Mouse (Mus musculus): Measurements from ENCODE around the gene Grhl3. TPM values are rescaled to one million over a fixed set of nuclear protein-coding genes. Genes with fewer than 3 reads are reported as not detected.
A peak's percentile ranks its signal among the peaks of the same experiment; 100 is the strongest.
"Not testable (repeated sequence)": the region's sequence is repeated elsewhere in the genome, so short reads cannot be mapped to it uniquely, and the experiment has no call there.

Gene Grhl3
- polyA plus RNA-seq (2012; ENCODE audit: insufficient read depth, low replicate concordance): not detected in 2 replicates

DNA sequence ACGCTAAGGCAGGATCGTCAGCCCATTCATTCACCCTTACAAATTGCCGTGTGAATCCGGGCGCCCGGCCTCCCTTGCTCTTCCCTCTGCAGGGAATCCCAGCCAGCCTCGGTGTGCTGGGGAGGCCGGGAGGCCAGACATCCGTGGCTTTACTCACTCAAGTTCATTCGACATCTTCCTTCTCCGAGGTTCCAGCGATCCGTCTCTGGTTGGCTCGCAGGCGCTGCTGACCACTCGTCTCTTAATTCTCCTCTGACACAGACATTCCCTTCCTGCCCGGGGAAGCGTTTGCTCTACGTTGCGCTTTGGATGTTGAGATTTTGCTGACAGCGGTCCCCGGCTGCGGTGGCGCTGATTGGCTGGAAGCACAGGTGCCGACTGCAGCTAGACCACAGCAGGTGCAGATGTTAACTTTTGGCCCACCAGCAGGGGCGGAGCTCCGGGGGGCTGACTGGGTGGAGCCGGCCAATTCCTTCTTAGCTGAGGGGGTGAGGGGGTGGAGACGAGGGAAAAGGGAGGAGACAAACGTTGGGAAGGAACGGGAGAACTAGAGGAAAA, at the start of gene Grhl3:
Gene Grhl3 (minus strand): TSS at position 380 of the 558 bp plus-strand sequence.
- Histone ChIP-seq H3K9me3 (no peaks in the 10 kb centered on the region), H3K36me3 (replicated peaks; ENCODE audit: low read length) (no peaks in the 10 kb centered on the region), H3K4me3 (replicated peaks) (peak within 1 kb of the TSS; percentile 47), H3K27me3 (replicated peaks) (peaks cover 94% of the 10 kb centered on the region), H3K4me1 (peaks cover 48% of the 10 kb centered on the region)
- TF ChIP-seq GATA1 (IDR thresholded peaks at IDR 0.05; ENCODE audit: borderline replicate concordance, low read length) (no peak), FLI1 (IDR thresholded peaks at IDR 0.05; ENCODE audit: low read length) (no peak)

DNA sequence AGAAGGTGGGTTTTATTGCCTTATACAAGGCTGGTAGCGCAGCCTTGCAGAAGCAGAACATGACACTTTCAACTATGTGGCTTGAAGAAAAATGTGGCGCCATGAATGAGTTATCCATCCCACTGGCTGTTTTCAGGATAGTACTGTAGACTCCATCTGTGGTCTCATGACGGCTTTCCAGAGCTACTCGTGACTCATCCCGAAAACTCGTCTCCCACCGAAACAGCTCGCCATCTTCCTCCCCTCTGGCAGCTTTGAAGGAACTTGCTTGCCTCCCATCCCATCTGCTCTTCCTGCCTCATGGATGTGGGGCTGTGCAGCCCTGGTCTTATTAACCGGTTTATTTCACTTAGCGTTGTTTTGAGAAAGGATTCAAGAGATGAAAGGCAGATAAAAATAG, 48.9 kb upstream of the Grhl3 start:
- TF ChIP-seq FLI1 (IDR thresholded peaks at IDR 0.05; ENCODE audit: low read length) (no peak), GATA1 (IDR thresholded peaks at IDR 0.05; ENCODE audit: borderline replicate concordance, low read length) (no peak)
- peaks cover 47% of the 10 kb centered on the region for H3K27me3 ChIP-seq (replicated peaks)
- H3K4me1 ChIP-seq: peaks cover 14% of the 10 kb centered on the region

DNA sequence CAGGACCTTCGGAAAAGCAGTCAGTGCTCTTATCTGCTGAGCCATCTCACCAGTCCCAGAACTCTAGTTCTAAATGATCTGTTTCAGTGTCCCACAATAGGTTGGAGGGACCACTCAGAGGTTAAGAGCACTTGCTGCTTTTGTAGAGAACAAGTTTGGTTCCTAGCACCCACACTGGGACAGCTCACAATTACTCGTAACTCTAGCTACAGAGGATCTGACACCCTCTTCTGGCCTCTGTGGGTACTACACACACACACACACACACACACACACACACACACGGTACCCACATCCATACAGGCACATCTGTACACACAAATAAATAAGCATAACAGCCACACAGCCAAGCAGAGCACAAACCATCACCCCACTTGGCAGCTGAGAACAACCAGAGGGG, 47.0 kb upstream of the Grhl3 start:
- H3K9me3 ChIP-seq: peaks cover 18% of the 10 kb centered on the region
- peaks cover 14% of the 10 kb centered on the region for H3K4me1 ChIP-seq
- no peak overlapping the region for H3K4me3 ChIP-seq (replicated peaks)
- peaks cover 49% of the 10 kb centered on the region for H3K27me3 ChIP-seq (replicated peaks)
- TF ChIP-seq GATA1 (IDR thresholded peaks at IDR 0.05; ENCODE audit: borderline replicate concordance, low read length): no peak
- no peak for TF ChIP-seq FLI1 (IDR thresholded peaks at IDR 0.05; ENCODE audit: low read length)
- H3K36me3 ChIP-seq (replicated peaks; ENCODE audit: low read length): no peaks in the 10 kb centered on the region

More for the DNA sequence above, 48.9 kb upstream of the Grhl3 start:
- Histone ChIP-seq H3K9me3 (peaks cover 25% of the 10 kb centered on the region), H3K4me3 (replicated peaks) (no peak overlapping the region), H3K36me3 (replicated peaks; ENCODE audit: low read length) (no peaks in the 10 kb centered on the region)

DNA sequence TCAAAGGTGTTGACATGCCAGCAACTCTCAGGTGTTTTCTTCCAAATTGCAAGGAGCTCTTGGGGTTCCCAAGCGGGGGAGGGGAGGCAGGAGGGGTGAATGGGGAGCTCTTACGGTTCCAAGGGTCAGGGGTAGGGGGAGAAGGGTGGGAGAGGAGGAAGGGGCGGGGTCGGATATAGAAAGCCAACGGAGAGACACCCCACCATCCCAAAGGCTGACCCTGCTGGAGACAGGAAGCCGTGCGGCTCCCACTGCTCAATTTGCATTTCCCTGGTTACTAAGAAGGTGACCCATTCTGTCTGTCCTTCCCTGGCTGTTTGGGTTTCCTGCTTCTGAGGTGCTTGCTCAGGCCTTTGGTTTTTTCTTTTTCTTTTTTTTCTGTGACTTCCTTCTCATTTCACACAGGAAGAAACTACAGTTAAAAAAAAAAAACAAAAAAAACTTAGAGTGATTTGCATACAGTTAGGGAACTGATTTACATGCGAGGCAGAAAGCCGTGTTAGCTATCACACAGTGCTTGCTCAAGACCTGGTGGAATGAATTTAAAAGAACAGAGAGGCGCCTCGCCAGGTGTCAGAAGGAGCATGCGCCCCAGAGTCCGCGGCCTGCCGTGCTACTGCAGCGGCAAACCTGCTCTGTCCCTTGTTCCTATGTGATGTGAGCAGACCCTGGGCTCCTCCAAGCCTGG, 44.5 kb upstream of the Grhl3 start:
- Histone ChIP-seq H3K4me3 (replicated peaks) (peak overlapping the region; percentile 21), H3K9me3 (peaks cover 20% of the 10 kb centered on the region)
- TF ChIP-seq GATA1 (IDR thresholded peaks at IDR 0.05; ENCODE audit: borderline replicate concordance, low read length) (no peak), FLI1 (IDR thresholded peaks at IDR 0.05; ENCODE audit: low read length) (no peak)

DNA sequence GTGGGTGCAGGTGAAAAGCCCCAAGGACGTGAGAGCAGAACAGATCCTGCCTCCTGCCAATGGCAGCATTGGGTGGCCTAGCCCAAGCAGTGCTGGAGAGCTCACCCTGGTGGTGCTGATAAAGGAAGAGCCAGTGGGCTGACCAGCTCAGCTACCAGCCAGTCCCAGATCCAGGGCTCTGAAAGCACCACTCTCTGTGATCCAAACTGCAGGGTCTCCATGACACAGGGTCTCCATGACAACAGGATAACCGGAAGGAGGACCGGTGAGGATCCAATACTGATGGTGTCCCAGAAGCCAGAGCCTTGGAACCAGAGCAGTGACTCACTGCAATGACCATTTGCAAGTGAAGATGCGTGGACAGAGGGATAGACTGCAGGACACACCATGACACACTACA, 43.6 kb upstream of the Grhl3 start:
- Histone ChIP-seq H3K27me3 (replicated peaks) (peaks cover 28% of the 10 kb centered on the region), H3K4me1 (peaks cover 12% of the 10 kb centered on the region), H3K4me3 (replicated peaks) (no peak overlapping the region), H3K36me3 (replicated peaks; ENCODE audit: low read length) (no peaks in the 10 kb centered on the region), H3K9me3 (peaks cover 29% of the 10 kb centered on the region)
- no peak for TF ChIP-seq GATA1 (IDR thresholded peaks at IDR 0.05; ENCODE audit: borderline replicate concordance, low read length)
- TF ChIP-seq FLI1 (IDR thresholded peaks at IDR 0.05; ENCODE audit: low read length): no peak

More for the DNA sequence above, 44.5 kb upstream of the Grhl3 start:
- Histone ChIP-seq H3K27me3 (replicated peaks) (peaks cover 30% of the 10 kb centered on the region), H3K4me1 (peaks cover 12% of the 10 kb centered on the region), H3K36me3 (replicated peaks; ENCODE audit: low read length) (no peaks in the 10 kb centered on the region)

DNA sequence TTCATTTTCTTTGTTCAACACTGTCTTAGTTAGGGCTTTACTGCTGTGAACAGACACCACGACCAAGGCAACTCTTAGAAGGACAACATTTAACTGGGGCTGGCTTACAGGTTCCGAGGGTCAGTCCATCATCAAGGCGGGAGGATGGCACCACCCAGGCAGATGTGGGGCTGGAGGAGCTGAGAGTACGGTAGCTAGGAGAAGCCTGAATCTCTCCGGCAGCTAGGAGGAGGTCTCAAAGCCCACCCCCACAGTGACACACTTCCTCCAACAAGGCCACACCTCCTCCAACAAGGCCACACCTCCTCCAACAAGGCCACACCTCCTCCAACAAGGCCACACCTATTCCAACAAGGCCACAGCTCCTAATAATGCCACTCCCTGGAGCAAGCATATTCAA, 41.9 kb upstream of the Grhl3 start:
- H3K9me3 ChIP-seq: peaks cover 38% of the 10 kb centered on the region
- H3K4me3 ChIP-seq (replicated peaks); H3K36me3 ChIP-seq (replicated peaks; ENCODE audit: low read length): not testable (repeated sequence)
- H3K4me1 ChIP-seq: peaks cover 12% of the 10 kb centered on the region
- peaks cover 25% of the 10 kb centered on the region for H3K27me3 ChIP-seq (replicated peaks)

DNA sequence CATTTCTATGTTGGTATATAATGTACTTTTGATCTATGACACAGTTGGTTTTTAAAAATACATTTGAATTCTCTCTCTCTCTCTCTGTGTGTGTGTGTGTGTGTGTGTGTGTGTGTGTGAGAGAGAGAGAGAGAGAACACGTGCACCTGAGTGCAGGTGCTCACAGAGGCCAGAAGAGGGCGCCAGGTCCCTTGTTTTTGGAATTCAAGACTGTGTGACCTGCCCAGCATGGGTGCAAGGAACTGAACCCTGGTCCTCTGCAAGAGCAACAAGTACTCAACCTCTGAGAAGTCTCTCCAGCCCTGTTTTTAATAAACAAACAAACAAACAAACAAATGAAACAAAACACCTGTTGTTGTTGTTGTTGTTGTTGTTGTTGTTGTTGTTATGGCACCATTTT, 36.6 kb upstream of the Grhl3 start:
- peaks cover 5% of the 10 kb centered on the region for H3K4me1 ChIP-seq
- H3K36me3 ChIP-seq (replicated peaks; ENCODE audit: low read length): no peaks in the 10 kb centered on the region
- peaks cover 21% of the 10 kb centered on the region for H3K27me3 ChIP-seq (replicated peaks)
- TF ChIP-seq GATA1 (IDR thresholded peaks at IDR 0.05; ENCODE audit: borderline replicate concordance, low read length) (no peak), FLI1 (IDR thresholded peaks at IDR 0.05; ENCODE audit: low read length) (no peak)
- H3K4me3 ChIP-seq (replicated peaks): no peak overlapping the region
- H3K9me3 ChIP-seq: peaks cover 33% of the 10 kb centered on the region

DNA sequence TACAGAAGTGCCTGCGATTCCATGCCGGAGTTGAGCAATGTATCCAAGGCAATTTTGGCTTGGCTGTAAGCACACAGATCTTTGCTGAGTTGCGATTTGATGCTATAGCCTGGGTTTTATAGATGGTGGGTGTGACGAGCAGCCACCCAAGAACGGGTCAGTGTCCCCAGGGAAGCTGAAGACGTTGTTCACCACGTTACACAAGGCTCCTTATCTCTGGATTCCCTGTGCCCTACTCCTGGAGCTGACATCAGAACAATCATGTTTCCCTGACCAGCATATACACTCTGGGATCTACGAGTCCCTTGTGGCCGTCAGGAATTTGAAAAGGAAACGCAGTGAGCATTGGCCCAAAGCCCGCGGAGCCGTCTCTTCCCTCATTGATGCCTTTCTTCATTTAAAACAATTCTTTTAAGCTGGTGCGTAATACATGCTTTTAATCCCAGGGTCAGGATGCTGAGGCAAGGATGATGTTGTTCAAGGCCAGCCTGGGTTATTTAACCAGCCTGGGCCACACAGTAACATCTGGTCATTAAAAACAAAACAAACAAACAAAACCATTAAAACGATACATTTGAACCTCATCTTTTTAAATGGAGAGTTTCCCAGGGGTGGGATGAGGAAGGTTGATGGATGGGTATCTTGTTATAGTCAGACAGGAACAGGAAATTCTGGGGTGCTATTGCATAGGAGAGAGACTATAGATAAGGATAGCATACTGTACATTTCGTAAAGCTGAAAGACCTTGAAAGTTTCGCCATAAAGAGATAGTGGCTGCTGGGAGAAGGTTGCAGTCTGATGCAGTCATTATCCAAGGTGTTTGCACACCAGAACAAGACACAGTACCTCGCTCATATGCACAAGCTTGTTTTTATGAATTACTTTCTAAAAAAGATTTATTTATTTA, 34.8 kb upstream of the Grhl3 start:
- H3K4me3 ChIP-seq (replicated peaks): no peak overlapping the region
- H3K36me3 ChIP-seq (replicated peaks; ENCODE audit: low read length): no peaks in the 10 kb centered on the region
- peaks cover 7% of the 10 kb centered on the region for H3K4me1 ChIP-seq
- H3K9me3 ChIP-seq: peaks cover 33% of the 10 kb centered on the region
- H3K27me3 ChIP-seq (replicated peaks): peaks cover 24% of the 10 kb centered on the region
- no peak for TF ChIP-seq GATA1 (IDR thresholded peaks at IDR 0.05; ENCODE audit: borderline replicate concordance, low read length)
- no peak for TF ChIP-seq FLI1 (IDR thresholded peaks at IDR 0.05; ENCODE audit: low read length)

DNA sequence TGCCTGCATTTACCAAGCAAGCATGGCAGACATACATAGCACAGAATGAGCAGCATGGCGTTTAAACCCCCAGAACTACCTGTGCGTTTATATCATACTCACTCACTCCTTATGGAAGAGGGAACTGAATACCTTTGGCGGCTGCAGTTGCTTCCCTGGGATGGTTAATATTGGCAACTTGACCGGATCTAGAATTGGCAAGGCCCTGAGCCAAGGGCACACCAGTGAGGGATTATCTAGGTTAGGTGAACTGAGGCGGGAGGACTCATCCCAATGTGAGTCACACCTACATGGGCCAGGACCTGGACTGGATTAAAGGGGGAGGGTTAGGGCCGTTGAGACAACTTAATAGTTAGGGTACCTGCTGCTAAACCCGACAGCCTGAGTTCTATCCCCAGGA, 32.8 kb upstream of the Grhl3 start:
- TF ChIP-seq FLI1 (IDR thresholded peaks at IDR 0.05; ENCODE audit: low read length) (no peak), GATA1 (IDR thresholded peaks at IDR 0.05; ENCODE audit: borderline replicate concordance, low read length) (no peak)
- H3K36me3 ChIP-seq (replicated peaks; ENCODE audit: low read length): no peaks in the 10 kb centered on the region
- peaks cover 18% of the 10 kb centered on the region for H3K9me3 ChIP-seq

DNA sequence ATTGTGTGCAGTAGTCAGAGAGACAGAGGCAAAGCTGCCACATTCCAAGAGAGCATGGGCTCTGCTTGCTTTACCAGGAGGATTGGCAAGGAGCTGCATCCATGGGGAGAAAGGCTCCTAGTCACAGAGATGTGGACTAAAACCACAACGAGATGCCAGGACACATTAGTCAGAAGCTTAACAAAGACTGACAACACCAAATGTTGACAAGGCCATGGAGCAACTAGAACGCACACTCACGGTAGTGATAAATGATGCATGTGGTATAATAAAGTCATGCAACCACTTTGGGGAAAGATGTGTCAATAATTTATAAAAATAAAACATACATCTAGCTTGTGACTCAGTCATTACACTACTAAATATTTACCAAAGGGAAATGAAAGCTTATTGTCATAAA, 28.1 kb upstream of the Grhl3 start:
- Histone ChIP-seq H3K4me1 (peaks cover 18% of the 10 kb centered on the region), H3K9me3 (peaks cover 4% of the 10 kb centered on the region; the same call in 1 of the 2 replicates), H3K4me3 (replicated peaks) (no peak overlapping the region), H3K27me3 (replicated peaks) (peaks cover 30% of the 10 kb centered on the region), H3K36me3 (replicated peaks; ENCODE audit: low read length) (no peaks in the 10 kb centered on the region)
- TF ChIP-seq FLI1 (IDR thresholded peaks at IDR 0.05; ENCODE audit: low read length): no peak
- no peak for TF ChIP-seq GATA1 (IDR thresholded peaks at IDR 0.05; ENCODE audit: borderline replicate concordance, low read length)

More for the DNA sequence above, 32.8 kb upstream of the Grhl3 start:
- H3K27me3 ChIP-seq (replicated peaks): peaks cover 26% of the 10 kb centered on the region
- H3K4me3 ChIP-seq (replicated peaks): no peak overlapping the region
- H3K4me1 ChIP-seq: peaks cover 14% of the 10 kb centered on the region

Measured in megakaryocyte, embryonic 14.5 days (primary cell).